Mouse (Mus musculus) kidney, postnatal 10 days (tissue): ENCODE results near the gene Cldn15.
A peak's percentile ranks its signal among the peaks of the same experiment; 100 is the strongest.
"Not testable (repeated sequence)": the region's sequence is repeated elsewhere in the genome, so short reads cannot be mapped to it uniquely, and the experiment has no call there.

Experiments used
- DNase-seq: peaks from one replicate; pipeline ENCODE4 v3.0.0; 2021; ENCODE audit warnings: mixed read lengths

Cldn15 gene

DNA sequence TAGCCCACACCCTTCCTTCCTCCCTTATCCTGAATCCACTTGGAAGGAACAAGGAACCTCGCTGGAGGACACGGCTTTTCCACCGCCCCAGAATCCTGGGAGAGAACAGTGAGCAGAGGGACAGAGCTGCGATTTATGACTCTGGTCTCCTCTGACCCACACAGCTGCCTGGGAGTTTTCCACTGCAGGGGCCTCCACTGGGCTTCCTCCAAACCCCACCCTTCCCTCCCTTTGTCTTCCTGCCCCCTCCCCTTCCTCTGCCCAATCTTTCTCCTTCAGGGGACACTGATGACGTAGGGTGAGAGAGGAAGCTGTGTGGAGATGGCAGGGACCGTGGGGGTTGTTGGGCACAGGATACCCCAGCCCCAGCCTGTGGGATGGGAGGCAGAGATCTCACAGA, at the start of gene Cldn15:
TSS of gene Cldn15 (plus strand) at position 286 of the 400 bp plus-strand sequence.
- peak; percentile 85 for DNase-seq

DNA sequence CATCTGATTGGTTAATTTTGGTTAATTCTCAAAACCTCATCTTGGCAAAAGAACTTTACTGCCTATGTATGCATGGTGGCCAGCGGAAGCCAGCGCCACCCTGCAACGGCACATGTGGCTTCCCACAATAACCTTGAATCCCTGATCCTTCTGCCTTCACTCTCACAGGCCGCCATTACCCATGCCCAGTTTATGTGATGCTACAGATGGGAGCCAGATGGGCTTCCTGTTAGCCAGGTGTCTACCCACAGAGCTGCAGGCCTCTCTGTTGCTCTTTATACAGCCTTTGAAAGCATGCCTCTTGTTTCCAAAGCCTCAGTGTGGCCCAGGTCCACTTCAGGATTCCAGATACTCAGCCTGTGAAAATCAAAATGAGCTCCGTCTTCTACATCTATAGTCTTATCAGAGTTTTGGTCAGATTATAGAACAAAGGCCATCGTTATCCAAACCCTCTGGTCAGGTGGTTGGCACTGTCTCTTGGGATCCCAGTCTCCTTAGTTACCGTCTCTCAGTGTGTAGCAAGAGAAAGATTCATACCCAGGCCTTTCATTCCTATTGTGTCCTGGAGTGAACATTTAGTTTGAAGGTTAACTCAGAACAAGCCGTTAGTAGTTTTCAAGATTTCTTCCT, 48.7 kb upstream of the Cldn15 start:
- DNase-seq: no peak

DNA sequence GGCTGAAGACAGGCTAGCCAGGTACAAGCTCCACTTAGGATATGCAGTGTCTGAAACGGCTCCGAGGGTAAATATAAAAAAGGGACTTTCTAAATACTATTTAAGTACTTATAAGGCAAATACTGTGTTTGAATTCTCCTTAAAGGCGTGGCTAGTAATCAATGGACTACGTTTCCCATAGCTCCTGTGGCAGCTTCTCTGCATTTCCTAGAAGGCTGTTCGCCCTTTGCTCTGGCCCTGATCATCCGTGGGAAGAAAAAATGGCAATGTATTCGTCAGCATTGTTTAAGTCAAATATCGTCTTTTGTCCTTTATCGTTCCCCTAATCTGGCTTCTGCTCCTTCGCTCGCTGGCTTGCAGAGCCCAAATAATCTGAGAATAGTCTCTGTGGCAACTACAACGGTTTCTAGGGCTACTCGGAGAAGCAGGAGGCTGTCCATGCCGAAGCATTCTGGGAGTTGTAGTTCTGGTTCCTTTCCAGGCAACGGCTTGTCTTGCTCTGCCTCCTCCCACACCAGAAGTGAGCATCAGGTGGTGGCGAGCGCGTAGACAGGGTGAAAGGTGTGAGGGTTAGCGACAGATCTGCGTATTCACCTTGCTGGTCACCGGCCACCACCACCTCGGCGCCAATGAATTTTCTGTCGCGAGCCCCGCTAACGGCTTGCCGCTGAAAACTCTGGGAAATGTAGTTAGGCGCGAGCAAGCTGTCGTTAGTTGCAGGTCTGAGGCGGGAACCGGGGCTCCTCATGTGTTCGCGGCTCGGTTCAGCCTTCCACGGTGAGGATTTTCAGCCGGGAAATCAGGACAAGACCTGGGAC, 47.6 kb upstream of the Cldn15 start:
- DNase-seq: peak; percentile 78

DNA sequence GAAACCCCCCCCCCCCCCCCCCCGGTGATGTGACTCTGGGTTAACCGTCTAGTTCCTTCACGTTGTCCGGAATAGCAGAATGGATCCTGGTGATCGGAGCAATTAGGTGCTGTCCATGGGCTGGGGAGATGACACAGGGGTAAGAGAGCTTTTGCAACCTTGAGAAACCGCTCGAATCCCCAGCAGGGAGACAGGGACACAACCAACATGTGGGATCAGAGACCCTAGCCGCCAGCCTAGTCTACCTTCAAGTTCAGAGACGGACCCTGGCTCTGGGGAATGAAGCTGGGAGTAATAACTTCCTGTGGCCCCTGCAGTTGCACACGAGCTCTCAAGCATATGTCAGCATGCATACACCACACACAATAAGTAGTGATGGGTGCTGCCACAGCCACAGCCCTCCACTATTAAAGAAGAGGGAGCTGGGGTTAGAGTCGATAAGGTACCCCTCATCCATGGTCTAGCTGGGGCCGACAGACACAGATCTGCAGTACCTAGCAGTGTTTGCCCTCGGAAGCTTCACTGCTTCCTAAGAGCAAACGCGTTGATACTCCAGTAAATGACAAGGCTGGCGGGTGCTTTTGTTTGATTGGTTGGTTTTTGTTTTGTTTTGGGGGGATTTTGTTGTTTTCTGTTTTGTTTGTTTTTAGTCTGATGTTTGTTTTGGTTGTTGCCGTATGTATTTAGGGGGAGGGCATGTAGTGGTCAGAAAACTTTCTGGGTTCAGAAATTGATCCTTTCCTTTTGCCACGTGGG, 46.7 kb upstream of the Cldn15 start:
- no peak for DNase-seq

DNA sequence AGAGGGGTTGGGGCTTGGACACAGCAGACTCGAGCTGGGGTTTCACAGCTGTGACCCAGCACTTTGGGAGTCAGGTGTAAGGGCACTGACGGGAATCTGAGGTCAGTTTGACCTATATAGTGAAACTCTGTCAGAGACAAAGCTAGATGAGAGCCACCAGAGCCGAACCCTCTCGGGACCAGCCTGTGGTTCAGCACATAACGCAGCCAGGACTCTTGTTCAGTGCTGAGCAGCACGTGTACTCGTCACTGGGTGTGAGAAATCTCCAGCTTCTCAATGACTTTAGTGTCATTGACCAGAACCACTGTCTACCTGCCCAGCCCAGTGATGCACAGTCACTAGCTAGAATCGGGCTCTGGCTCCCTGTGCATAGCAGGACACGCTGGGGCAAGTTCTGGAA, 43.6 kb upstream of the Cldn15 start:
- DNase-seq: no peak

DNA sequence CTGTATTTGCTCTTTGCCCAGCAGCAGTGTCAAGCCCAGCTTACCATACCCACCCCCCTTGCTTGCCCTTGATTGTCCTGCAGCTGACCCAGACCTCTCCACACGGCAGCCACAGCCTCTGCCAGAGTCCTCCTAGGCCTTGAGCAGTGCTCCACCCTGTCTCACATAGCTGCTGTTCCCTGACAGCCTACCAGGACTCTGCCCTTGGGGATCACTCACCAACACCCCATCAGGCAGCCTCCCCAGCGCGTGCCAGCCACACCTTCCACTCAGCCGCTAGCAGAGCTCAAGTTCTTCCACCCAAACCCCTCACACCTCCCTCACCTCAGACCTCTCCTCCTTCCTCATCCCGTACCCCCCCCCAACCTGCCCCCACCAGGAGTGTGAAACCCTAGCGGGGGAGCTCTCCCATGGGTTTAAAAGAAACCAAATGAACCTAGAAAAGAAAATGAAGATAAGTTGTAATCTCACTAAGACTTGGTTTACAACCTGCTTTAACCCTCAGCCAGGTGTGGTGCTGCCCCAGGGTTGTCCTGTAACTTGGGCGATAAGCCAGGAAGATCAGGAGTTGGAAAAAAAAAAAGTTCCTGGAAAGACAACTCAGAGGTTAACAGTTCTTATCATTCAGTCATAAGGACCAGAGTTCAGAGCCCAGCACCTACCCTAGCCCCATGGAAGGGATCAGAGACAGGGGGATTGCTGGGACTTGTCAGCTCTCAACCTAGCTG, 42.5 kb upstream of the Cldn15 start:
- no peak for DNase-seq

DNA sequence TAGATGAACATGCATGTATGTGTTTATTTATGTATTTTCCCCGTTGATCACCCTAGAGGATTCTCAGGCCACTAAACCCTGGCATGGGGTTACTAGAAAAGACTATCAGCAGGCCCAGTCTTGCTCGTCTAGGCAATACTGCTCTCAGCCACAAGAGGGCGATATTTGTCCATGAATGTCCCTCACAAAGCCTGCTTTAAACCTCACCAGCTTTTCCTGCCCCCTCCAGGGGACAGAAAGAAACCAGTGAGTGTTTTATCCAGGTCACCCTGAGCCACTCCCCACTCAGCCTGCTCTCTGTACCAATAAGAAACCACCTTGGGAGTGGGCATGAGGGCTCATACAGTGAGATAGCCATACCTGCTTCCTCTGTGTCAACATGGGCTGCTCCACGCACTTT, 37.3 kb upstream of the Cldn15 start:
- DNase-seq: peak; percentile 92

DNA sequence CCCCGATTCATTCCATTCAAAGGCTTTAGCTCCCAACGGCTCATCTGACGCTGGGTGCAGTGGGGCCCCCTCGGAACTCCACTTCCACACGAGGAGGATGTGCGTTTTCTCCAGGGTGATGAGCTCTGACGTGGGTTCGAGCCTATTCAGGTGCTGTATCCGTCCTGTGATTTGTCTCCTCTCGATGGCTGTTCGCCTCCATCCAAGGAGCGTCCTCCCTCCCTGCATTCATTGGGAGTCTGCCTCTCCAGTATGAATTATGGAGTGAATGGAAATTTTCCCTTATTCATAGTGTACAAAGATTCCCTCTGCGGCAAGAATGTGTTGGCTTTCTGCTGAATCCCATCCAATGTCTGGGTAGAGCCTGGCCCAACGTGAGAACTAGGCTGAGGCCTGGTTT, 34.5 kb upstream of the Cldn15 start:
- DNase-seq: no peak

DNA sequence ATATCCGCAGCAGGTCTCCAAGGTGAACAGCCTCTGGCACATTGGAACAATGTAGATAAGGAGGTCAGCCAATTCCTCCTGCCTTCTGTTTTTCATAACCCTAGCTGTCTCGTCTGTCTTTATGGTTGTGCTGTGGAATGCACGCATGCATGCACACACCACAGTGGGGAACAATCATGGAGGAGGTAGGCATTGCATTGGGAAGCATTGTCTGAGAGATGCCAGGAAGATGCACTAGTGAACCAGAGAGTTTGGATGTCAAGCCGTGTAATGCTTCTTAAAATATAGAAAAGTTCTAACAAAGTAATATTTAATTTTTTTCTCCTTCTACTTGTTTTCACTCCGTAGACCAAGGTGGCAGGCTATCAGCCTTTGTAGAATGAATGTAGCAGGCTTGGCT, 33.5 kb upstream of the Cldn15 start:
- DNase-seq: no peak

DNA sequence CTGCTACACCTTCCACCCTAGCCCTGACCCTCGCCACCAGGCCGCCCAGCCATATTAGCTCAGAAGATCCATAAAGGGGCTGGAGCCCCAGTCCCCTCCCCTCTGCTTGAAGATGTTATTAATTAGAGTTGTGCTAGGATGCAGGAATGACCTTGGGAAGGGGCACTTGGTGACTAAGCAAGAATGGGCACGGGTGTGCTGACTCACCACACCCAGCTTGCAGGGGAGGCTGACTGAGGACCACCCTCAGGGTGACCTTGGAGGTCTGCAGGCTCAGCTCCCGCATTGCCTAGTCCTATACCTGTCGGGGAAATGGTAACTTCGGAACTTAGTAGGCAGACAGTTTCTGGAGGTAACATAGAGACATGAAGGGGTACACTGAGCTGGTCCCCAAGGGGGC, 32.5 kb upstream of the Cldn15 start:
- no peak for DNase-seq

DNA sequence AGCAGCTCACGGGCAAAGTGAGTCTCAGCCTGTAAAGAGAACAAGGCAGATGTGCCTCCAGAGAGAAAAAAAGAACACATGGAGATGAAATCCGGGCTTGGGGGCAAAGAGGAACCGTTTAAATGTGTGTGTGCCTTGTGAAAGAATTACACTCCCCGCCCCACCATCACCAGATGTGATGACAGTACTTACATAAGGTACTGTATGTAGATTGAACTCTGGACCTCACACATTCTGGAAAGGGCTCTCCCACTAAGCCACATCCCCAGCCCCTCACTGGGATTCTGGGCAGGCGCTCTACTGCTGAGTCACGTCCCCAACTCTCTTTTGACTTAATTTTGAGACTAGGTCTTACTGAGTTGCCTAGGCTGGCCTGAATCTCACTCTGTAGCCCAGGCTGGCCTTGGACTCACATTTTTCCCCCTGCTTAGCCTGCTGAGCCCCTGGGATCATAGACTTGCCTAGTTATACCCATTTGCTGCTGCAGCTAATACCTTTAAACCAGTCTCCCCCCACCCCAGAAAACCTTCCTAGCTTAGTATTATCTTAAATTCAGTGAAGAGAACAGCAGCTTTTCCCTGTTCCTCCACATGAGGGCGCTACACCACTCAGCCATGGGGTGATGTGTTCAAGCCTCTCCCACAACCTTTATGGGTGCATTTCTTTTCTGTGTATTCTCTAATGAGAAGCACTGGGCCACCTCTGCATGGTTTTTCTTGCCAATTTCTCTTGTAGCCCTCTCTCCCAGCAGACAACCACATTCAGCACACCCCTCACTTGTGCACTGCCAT, 30.3 kb upstream of the Cldn15 start:
- peak; percentile 41 for DNase-seq

DNA sequence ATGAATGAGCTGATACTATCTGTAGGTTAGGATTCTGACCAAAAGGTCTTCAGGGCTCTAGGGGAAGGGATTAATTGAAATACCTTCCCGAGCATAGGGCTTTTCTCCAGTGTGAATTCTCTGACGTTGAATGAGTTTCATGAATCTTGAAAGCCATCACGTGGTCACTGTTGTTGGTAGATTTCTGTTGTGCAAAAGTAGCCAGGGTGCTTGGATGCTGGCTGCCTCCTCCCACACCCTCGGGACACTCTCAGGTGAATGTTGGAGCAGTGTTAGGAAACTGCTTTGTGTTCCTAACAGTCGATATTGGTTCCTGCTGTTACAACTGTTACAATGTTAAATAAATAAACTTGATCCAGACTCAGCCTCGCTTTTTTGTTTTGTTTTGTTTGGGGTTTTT, 29.7 kb upstream of the Cldn15 start:
- DNase-seq: no peak

DNA sequence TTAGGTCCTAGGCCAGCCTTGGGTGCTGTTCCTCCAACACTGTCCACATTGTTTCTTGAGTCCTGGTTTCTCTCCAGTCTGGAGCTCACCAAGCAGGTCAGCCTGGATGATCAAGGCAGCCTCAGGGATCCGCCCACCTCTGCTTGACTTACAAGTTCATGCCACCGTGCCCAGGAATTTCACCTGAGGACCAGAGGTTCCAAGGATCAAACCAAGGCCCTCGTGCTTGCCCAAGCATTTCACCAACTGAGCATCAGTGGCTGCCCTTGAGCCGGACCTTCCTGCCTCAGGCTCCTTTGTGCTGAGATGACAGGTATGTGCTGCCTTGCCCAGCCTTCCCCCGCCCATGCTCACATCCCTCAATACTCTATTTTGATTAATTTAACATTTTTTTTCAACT, 28.8 kb upstream of the Cldn15 start:
- DNase-seq: peak; percentile 30

DNA sequence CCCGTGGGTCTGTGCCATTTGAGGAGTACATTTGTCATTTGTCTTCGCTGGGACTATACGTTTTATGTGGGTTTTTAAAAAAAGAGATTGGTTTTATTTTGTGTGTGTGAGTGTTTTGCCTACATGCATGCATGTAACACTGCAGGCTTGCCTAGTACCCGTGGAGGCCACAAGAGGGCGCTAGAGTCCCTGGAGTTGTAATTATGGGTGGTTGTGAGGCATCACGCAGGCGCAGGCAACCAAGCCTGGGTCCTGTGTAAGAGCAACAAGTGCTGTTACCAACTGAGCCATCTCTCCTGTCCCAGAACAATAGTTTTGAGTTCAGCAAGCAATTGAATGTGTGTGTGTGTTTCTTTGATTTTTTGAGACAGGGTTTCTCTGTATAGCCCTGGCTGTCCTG, 27.1 kb upstream of the Cldn15 start:
- DNase-seq: no peak

DNA sequence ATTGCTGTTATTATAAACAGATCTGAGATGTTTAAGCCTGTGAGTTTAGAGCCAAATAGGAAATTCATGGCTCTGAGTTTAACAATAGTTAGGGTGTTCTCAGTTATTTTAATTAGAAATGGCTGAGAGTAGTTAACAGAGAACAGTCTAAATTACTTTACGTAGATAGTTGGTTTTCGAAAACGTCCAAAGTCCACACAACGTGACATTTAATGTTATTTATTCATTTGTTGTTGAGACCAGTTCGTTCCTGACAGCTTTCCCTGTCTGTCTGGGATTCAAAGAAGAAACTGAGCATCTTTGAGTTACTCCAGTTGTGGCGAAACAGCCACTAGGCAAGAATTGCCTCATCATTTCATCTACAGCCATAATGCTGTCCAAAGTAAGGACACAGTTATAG, 26.4 kb upstream of the Cldn15 start:
- not testable (repeated sequence) for DNase-seq

DNA sequence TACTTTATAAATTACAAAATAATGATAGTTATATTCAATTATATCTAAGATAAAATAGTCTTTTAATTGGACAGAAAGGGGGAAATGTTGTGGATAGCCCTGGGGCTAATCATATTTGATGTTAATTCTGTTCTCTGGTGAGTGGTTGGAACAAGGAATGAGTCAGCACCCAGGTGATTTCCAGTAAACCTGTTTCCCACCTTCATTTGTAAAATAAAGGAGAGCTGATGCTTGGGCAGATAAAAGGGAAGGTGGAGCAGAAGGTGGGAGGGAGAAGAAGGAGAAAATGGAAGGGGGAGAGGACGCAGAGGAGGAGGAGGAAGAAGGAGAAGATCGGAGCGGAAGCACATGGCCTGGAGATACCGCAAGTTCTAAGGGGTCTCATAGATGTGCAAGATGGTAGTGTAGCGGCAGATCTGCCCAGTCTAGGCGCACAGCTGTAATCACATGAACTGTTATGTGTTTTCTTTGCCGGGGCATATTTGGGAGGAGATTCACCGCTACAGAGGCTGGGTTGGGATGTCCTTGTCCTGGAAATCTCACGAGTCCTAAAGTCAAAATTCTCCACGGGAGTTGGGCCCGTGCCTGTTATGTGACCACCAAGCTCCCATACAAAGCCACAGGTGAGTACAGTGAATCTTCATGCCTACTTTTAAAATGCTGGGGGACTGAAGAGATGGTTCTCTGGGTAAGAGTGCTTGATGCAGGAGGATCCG, 25.4 kb upstream of the Cldn15 start:
- no peak for DNase-seq

DNA sequence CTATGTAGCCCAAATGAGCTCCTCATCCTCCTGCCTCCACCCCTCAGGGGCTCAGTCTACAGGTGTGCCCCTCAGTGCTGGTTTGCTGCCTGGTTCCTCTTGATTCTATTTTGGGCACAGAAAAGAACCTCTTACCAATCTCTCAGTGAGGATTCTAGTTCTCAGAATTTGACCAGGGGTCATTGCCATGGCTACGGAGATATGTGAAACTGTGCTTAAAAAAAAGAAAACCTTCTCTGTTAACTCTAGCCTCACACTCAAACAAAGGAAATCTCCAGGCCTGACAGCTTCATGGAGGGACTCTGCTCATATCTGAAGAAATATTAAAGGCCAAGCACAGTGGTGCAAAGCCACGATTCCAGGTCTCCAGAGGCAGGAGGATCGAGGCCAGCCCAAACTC, 23.6 kb upstream of the Cldn15 start:
- DNase-seq: no peak

DNA sequence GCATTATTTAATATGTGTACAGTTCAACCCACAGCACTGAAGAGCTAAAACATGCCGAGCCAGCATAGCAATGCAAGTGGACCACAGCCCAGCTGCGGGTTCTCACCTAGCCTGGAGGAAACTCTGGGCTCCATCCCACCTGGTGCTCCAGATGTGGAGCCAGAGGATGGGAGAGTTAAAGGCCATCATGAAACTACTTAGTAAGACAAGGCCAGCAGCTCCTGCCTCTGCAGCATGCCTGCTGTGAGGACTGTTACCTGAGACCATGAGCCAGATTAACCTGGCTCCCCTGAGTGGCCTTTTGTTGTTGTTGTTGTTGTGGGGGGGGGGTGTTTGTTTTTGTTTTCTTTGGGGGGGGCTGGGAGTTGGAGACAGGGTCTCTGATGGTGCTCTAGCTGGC, 23.0 kb upstream of the Cldn15 start:
- no peak for DNase-seq

DNA sequence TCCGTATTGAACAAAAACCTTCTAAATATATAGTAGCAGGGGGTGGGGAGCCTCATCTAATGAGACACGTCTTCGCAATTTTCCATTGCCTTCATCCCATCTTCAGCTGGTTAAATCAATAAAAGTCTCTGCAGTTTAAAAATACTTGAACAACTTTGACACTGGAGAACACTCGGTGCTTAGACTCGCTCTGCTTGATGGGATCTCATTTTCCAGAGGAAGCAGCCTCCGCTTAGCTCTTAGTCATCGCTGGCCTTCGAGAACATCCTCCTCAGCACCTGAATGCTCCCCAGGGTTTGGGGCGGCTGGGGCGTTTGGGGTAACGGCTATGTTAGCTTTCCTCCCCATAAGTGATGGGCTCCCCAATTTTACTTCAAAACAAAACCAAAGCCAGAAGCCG, 21.3 kb upstream of the Cldn15 start:
- no peak for DNase-seq

DNA sequence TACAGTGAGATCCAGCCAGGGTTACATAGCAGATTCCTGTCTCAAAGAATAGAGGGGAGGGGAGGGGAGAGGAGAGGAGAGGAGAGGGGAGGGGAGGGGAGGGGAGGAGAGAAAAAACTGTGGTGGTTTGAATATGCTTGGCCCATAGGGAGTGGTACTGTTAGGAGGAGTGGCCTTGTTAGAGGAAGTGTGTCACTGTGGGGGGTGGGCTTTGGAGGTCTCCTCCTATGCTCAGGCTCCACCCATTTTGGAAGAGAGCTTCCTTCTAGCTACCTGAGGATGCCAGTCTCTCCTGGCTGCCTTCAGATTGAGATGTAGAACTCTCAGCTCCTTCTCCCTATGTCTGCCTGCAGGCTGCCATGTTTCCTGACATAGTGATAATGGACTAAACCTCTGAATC, 18.5 kb upstream of the Cldn15 start:
- DNase-seq: no peak

DNA sequence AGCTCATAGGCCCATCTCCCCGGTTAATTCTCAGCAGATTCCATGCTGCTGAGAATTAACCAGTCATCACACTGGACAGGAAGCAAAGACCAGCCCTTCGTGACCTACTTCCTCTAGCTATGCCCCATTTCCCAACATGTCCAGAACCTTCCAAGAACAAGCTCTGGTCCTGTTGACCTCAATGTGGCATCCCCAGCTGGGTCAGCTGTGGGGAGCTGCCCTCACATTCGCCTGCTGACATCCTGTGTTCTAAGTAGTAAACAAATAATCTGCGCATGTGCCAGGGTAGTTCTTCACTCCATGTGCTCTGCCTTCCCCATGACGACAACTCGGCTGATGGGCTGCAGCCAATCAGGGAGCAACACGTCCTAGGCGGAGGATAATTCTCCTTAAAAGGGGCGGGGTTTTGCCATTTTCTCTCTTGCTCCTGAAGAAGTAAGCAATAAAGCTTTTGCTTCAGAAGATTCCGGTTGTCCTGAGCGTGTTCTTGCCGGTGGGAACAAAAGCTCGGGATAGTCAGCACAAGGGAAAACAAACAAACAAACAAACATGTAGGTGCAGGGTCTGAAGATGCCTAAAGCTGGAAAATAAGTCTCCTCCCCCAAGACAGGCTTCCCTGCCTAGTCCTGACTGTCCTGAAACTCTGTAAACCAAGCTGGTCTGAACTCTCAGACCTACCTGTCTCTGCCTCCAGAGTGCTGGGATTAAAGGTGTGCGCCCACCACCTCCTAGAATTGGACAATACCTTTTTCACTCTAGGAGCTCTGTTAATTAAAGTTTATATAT, 16.7 kb upstream of the Cldn15 start:
- not testable (repeated sequence) for DNase-seq
